Mouse (Mus musculus) thymus, postnatal 0 days (tissue): ENCODE measurements around the gene Sidt1. TPM values are rescaled to one million over a fixed set of nuclear protein-coding genes. Genes with fewer than 3 reads are reported as not detected.
A peak's percentile ranks its signal among the peaks of the same experiment; 100 is the strongest.

Source experiments
- DNase-seq: peaks from one replicate; pipeline ENCODE4 v3.0.0-alpha.2; 2015; ENCODE audit warnings: low spot score
- polyA plus RNA-seq: library from polyadenylated mRNA; unstranded; fragments of >200 nt; fragmentation: Nextera tagmentation; extraction: Ambion mirVana; gene quantifications from 2 replicates; pipeline ENCODE4 v1.2.1, GENCODE M21; 2015

Sidt1 gene
- 2.9 and 3.6 TPM in 2 replicates for polyA plus RNA-seq

GRCm38 (mm10) chr16:44332861-44333284 lies at the start of gene Sidt1:
Gene Sidt1, minus strand, starts transcription at chr16:44333196.
- peak; percentile 71 for DNase-seq

GRCm38 (mm10) chr16:44381578-44381977 lies 48.6 kb upstream of the Sidt1 start:
- DNase-seq, result no peak

GRCm38 (mm10) chr16:44380006-44380405 lies 47.0 kb upstream of the Sidt1 start:
- no peak for DNase-seq

- no peak for DNase-seq
Measured at GRCm38 (mm10) chr16:44375459-44375858, 42.5 kb upstream of the Sidt1 start.

GRCm38 (mm10) chr16:44365522-44365921 lies 32.5 kb upstream of the Sidt1 start:
- DNase-seq, result no peak

- peak; percentile 61 for DNase-seq
Measured at GRCm38 (mm10) chr16:44361921-44362890, 29.2 kb upstream of the Sidt1 start.

- peak; percentile 87 for DNase-seq
Measured at GRCm38 (mm10) chr16:44357571-44358268, 24.7 kb upstream of the Sidt1 start.

- no peak for DNase-seq
Measured at GRCm38 (mm10) chr16:44356291-44356690, 23.3 kb upstream of the Sidt1 start.

- DNase-seq, result peak; percentile 46
Measured at GRCm38 (mm10) chr16:44349801-44350397, 16.9 kb upstream of the Sidt1 start.

GRCm38 (mm10) chr16:44347071-44347901 lies 14.3 kb upstream of the Sidt1 start, which contains the start of gene Spice1:
Gene Spice1, plus strand, starts transcription at chr16:44347121.
- DNase-seq, result peak; percentile 95

GRCm38 (mm10) chr16:44337541-44337940 lies 4.5 kb upstream of the Sidt1 start:
- no peak for DNase-seq

GRCm38 (mm10) chr16:44331995-44332860 lies 768 bp downstream of the Sidt1 start:
- peak; percentile 53 for DNase-seq

- no peak for DNase-seq
Measured at GRCm38 (mm10) chr16:44331671-44331994, 1.4 kb downstream of the Sidt1 start.

- DNase-seq, result no peak
Measured at GRCm38 (mm10) chr16:44331154-44331553, 1.8 kb downstream of the Sidt1 start.

- DNase-seq, result no peak
Measured at GRCm38 (mm10) chr16:44330657-44331056, 2.3 kb downstream of the Sidt1 start.

GRCm38 (mm10) chr16:44328644-44329043 lies 4.4 kb downstream of the Sidt1 start:
- no peak for DNase-seq

GRCm38 (mm10) chr16:44320232-44320631 lies 12.8 kb downstream of the Sidt1 start:
- DNase-seq, result no peak

GRCm38 (mm10) chr16:44316350-44316749 lies 16.6 kb downstream of the Sidt1 start:
- no peak for DNase-seq

- DNase-seq, result no peak
Measured at GRCm38 (mm10) chr16:44313422-44313821, 19.6 kb downstream of the Sidt1 start.

GRCm38 (mm10) chr16:44305606-44306005 lies 27.4 kb downstream of the Sidt1 start:
- DNase-seq, result no peak
